Mouse (Mus musculus) lung, adult 2 months (tissue): ENCODE measurements around the gene Tnrc6c.

Source experiments
- CTCF ChIP-seq: fragments of 200-500 bp; IDR thresholded peaks from 2 replicates; pipeline ENCODE4 v1.5.1; 2011; ENCODE audit warnings: mild to moderate bottlenecking, low read length, control low read depth; ENCODE audit not compliant: insufficient read depth
- POLR2A ChIP-seq: fragments of 200-500 bp; IDR thresholded peaks from 2 replicates; pipeline ENCODE4 v1.6.1; 2011; ENCODE audit warnings: low read depth, mild to moderate bottlenecking, control low read depth, low read length, borderline replicate concordance; ENCODE audit errors: extremely low read depth

DNA sequence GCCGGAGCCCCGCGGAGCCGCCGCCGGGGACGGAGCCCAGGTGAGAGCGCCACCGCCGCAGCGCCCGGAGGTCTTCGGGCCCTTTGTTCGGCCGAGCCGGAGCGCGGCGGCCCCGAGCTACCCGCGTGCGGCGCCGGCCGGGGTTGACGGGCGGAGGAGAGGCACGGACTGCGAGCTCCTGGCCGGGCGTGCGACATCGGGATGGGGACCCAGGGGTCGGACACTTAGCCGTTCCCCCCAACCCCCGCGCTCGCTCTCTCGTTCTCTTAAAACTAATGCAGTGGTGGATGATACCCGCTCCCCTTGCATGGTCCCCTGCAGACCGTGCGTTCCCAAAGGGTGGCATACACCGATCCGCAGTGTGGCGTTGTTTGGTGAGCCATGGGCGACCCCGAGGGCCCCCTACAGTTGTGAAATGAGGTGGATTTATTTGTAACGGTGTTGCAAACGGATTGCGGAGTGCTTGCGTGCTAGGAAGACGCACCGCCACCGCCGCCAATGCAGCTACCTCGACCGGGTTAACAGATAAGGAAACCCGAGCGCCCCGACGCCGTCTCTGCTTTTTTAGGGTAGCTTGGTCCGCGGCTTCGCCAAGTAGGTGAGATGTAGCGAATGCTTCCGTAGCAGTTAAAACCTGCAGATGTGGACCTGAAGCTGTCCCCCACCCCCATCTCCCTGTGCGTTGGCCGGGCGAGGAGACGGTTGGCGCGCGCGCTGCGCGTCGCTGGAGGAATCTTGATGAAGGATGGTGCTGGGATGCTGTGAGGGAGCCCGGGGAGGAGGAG, 1.4 kb downstream of the Tnrc6c start:
- TF ChIP-seq CTCF (no peak), POLR2A (no peak)
